Mouse (Mus musculus) MEL (cell line): ENCODE data around the gene Susd4.

ENCODE experiments used
- CHD1 ChIP-seq: IDR thresholded peaks from 2 replicates; pipeline ENCODE4 v1.6.1; 2012; ENCODE audit warnings: low read depth, mild to moderate bottlenecking, inconsistent platforms, low read length, improper control_type of control experiment
- CTCF ChIP-seq, 3 experiments: IDR thresholded peaks in 2 of 3; conservative IDR thresholded peaks in 1 of 3; 2 replicates each; pipeline ENCODE4 v1.5.1; 2011 to 2012; ENCODE audit warnings: low read length in 3 of 3, low read depth in 2 of 3, mild to moderate bottlenecking in 2 of 3, improper control_type of control experiment in 1 of 3, inconsistent platforms in 1 of 3, mixed read lengths in 1 of 3, moderate library complexity in 1 of 3; ENCODE audit not compliant: control insufficient read depth in 1 of 3, insufficient read depth in 1 of 3, poor library complexity in 1 of 3, severe bottlenecking in 1 of 3
- E2F4 ChIP-seq: IDR thresholded peaks from 2 replicates; pipeline ENCODE4 v1.6.1; 2011; ENCODE audit warnings: low read depth, low read length, improper control_type of control experiment, borderline replicate concordance
- ELF1 ChIP-seq: IDR thresholded peaks from 2 replicates; pipeline ENCODE4 v1.6.1; 2014; ENCODE audit warnings: low read depth, mild to moderate bottlenecking, inconsistent platforms, low read length, improper control_type of control experiment, moderate library complexity
- EP300 ChIP-seq, 2 experiments: IDR thresholded peaks; 2 replicates each; pipeline ENCODE4 v1.6.1; 2011; ENCODE audit warnings: improper control_type of control experiment in 2 of 2, low read length in 2 of 2, low read depth in 1 of 2, mild to moderate bottlenecking in 1 of 2
- GATA1 ChIP-seq: IDR thresholded peaks from 2 replicates; pipeline ENCODE4 v1.6.1; 2011; ENCODE audit warnings: low read depth, low read length, improper control_type of control experiment
- HCFC1 ChIP-seq: IDR thresholded peaks from 2 replicates; pipeline ENCODE4 v1.6.1; 2012; ENCODE audit warnings: low read depth, mild to moderate bottlenecking, inconsistent platforms, low read length, improper control_type of control experiment, moderate library complexity
- MAZ ChIP-seq: IDR thresholded peaks from 2 replicates; pipeline ENCODE4 v1.6.1; 2012; ENCODE audit warnings: low read depth, mild to moderate bottlenecking, inconsistent platforms, low read length, improper control_type of control experiment
- MXI1 ChIP-seq: IDR thresholded peaks from 2 replicates; pipeline ENCODE4 v1.6.1; 2011; ENCODE audit warnings: mild to moderate bottlenecking, low read depth, low read length, improper control_type of control experiment
- POLR2A ChIP-seq, 2 experiments: IDR thresholded peaks; 2 replicates each; pipeline ENCODE4 v1.6.1; 2011 to 2012; ENCODE audit warnings: low read length in 2 of 2, mild to moderate bottlenecking in 2 of 2, control low read depth in 1 of 2, improper control_type of control experiment in 1 of 2, low read depth in 1 of 2, moderate library complexity in 1 of 2; ENCODE audit not compliant: control insufficient read depth in 1 of 2, insufficient read depth in 1 of 2, poor library complexity in 1 of 2
- RAD21 ChIP-seq: IDR thresholded peaks from 2 replicates; pipeline ENCODE4 v1.6.1; 2011; ENCODE audit warnings: mild to moderate bottlenecking, low read depth, low read length, improper control_type of control experiment
- TAL1 ChIP-seq: IDR thresholded peaks from 2 replicates; pipeline ENCODE4 v1.6.1; 2012; ENCODE audit warnings: mild to moderate bottlenecking, inconsistent platforms, low read length, moderate library complexity, mixed read lengths
- USF1 ChIP-seq: IDR thresholded peaks from 2 replicates; pipeline ENCODE4 v1.6.1; 2014; ENCODE audit warnings: low read depth, mild to moderate bottlenecking, inconsistent platforms, low read length, improper control_type of control experiment, moderate library complexity
- ZC3H11A ChIP-seq: IDR thresholded peaks from 2 replicates; pipeline ENCODE4 v1.6.1; 2012; ENCODE audit warnings: low read depth, mild to moderate bottlenecking, inconsistent platforms, low read length, improper control_type of control experiment

DNA sequence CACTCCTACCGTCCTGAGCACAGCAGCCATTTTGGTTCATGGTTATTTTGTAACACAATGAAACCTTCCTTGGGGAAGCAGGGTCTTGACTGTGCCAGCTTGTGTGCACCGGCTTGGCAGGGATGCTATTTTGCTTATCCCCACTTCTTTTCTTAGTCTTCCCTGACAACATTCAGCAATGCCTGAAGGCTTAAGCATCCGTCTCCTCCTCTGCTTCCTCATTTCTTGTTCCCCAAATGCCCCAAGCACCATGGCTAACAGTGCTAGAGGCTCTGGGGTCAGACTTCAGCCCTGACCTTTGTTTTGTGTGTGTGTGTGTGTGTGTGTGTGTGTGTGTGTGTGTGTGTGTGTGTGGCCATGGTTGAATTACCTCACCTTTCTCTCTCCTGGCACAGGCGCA, 159.2 kb downstream of the Susd4 start:
- TF ChIP-seq MAZ, result no peak
- TF ChIP-seq POLR2A (IDR thresholded peaks at IDR 0.05; ENCODE audit: control insufficient read depth in 1 of 2, insufficient read depth in 1 of 2, low read depth in 1 of 2, low read length in 2 of 2, poor library complexity in 1 of 2), result no peak
- TF ChIP-seq USF1, result no peak
- no peak for TF ChIP-seq MXI1
- TF ChIP-seq HCFC1, result no peak
- no peak for TF ChIP-seq ZC3H11A
- no peak for TF ChIP-seq CTCF (IDR thresholded peaks at IDR 0.05 in 2 of 3, conservative IDR thresholded peaks at IDR 0.05 in 1 of 3; ENCODE audit: control insufficient read depth in 1 of 3, insufficient read depth in 1 of 3, low read depth in 2 of 3, low read length in 3 of 3, poor library complexity in 1 of 3, severe bottlenecking in 1 of 3)
- no peak for TF ChIP-seq TAL1
- TF ChIP-seq EP300 (IDR thresholded peaks at IDR 0.05; ENCODE audit: low read depth in 1 of 2, low read length in 2 of 2), result no peak
- TF ChIP-seq ELF1, result no peak
- TF ChIP-seq GATA1, result no peak
- no peak for TF ChIP-seq E2F4
- TF ChIP-seq CHD1, result no peak
- no peak for TF ChIP-seq RAD21
